Mouse (Mus musculus): ENCODE measurements around the gene Abhd12. TPM values are rescaled to one million over a fixed set of nuclear protein-coding genes. Genes with fewer than 3 reads are reported as not detected.
"Not testable (repeated sequence)": the region's sequence is repeated elsewhere in the genome, so short reads cannot be mapped to it uniquely, and the experiment has no call there.

The Abhd12 gene
- total RNA-seq (2021), result 10 to 100 TPM; 23.8 to 27.8 TPM
- long read RNA-seq, experiment 1, transcript Abhd12-201 (13 exons, 1,999 nt), result major isoform, 33 of 42 reads
- long read RNA-seq, experiment 1, partial matches to known transcripts, result 1 of 42 reads
- long read RNA-seq, experiment 1, other reads (novel, unspliced or antisense), result 7 of 42 reads
- long read RNA-seq, experiment 2, transcript Abhd12-201 (13 exons, 1,999 nt), result major isoform, 22 of 29 reads
- long read RNA-seq, experiment 2, partial matches to known transcripts, result 1 of 29 reads
- long read RNA-seq, experiment 2, other reads (novel, unspliced or antisense), result 5 of 29 reads

- peak; percentile 98 for DNase-seq (ENCODE audit: low spot score)
Observed at GRCm38 (mm10) chr2:150904272-150904935, at the start of gene Abhd12. Gene Abhd12, minus strand, starts transcription at chr2:150904741.

- no peak for DNase-seq (ENCODE audit: low spot score)
Observed at GRCm38 (mm10) chr2:150951201-150951600, 46.7 kb upstream of the Abhd12 start.

DNA sequence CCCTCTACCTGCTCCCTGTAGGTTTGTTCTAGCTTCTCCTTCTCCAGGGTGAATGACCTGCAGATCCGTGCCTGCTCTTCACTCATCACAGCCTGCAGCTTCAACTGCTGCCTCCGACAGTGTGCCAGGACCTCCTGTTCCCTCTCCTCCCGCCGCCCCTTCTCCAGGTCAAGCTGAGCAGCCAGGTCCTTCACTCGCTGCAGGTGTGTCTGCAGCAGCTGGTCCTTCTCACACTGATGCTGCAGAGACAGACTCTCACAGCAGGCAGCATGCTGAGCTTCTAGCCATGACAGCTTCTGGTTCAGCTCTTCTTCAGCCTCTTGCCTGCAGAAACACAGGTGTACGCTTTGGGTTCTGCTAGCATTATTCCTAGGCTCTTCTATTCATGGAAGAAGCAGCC lies 45.5 kb upstream of the Abhd12 start:
- DNase-seq (ENCODE audit: low spot score), result no peak

DNA sequence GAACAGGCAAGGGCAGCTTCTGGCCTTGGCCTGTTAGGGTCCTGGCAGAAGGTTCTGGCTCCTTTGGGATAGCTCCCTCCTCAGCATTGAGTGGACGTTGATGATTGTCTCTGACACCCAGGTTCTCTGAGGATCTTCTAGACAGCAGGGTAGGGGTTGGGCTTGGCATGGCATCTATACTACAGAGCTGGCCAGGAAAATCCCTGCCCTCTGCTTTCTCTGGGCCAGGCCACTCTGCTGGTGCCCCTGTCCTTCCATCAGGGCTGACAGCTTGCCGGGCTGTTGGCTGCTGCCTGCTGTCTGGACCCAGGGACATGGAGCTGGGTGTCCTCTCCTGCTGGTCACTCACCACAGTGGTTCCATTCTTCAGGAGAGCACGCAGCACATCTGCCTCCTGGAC lies 45.1 kb upstream of the Abhd12 start:
- DNase-seq (ENCODE audit: low spot score), result no peak

DNA sequence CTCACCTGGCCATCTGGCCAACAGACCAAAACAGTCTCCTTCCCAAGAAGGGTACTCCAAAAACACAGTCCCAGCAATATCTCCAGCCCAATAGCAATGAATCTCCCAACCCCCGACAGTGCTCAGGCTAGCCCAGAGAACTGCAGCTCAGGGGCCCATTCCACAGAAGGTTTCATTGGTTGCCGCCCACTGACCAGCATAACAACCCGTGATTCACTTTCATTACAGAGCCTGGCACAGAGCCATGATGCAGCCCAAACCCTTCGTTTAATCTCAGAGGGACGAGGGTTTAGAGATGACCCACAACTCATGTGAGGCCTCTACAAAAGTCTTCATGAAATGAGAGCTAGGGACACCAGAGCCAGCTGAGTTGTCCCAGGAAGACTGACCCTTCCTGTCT lies 44.2 kb upstream of the Abhd12 start:
- DNase-seq (ENCODE audit: low spot score), result no peak

DNA sequence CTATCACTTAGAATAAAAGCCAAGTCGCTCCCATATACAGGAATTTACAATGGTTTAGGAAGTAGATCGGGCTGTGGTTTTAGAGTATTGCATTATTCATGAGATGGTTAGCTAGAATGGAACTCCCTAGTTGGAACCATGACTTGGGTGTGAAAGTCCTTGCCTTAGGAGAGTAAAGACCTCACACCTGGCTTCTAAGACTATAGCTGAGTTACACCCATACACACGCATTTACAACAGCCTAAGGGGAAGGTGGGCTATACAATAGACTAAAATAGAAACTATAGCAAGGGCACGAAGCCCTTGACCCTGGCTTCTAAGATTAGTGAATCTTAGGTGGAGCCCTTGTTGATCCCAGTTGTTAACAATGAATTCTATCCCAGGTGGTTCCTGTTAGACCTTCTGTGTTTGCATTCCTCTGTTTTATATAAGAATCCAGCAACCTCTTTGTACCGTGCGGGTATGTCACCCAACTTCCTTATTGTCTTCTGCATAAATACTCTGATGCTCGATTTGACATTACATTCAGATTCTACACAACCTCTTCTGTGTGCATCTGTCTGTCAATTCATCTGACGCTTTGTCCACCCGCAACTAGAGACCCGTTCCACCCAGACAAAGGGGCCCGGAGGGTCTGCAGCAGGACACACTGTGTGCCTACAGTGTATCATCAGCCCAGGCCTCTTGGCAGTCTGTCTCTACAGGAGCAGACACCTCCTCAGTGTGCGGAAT lies 43.5 kb upstream of the Abhd12 start:
- not testable (repeated sequence) for DNase-seq (ENCODE audit: low spot score)

GRCm38 (mm10) chr2:150947341-150947740 lies 42.8 kb upstream of the Abhd12 start:
- DNase-seq (ENCODE audit: low spot score), result not testable (repeated sequence)

DNA sequence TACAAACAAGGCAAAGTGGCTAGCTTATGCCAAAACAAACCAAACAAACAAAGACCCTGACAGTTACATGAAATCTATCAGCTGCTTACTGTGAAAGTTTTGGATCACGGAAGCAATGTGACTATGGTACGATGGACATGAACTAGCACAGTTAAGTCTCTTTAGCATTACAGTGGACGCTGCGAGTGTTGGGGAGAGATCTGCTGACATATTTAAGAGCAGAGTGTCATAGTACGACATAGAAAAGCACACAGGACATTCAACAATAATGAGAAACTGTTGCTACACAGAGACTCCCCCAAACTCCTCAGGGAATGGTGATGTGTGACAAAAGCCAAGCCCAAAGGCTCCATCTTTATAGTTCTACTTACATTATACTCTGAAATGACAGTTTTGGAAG lies 39.5 kb upstream of the Abhd12 start:
- DNase-seq (ENCODE audit: low spot score), result no peak

DNA sequence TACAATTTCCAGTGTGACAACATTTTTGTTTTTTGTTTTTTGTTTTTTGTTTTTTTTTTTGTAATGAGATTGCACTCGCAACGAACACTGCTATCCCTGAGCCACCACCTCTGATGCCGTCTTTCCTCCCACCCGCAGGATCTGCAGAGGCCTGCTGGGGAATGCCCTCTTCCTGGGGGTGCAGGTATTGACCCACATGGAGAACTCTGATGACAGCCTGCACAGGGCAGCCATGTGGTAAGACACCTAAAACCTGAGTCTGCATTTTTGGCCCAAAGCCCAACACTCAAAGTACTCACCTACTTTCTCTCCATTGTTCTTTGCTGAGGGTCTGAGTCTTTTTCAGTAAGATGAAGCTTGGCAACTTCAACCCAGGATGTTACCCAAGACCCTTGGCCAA lies 30.1 kb upstream of the Abhd12 start:
- DNase-seq (ENCODE audit: low spot score), result no peak

DNA sequence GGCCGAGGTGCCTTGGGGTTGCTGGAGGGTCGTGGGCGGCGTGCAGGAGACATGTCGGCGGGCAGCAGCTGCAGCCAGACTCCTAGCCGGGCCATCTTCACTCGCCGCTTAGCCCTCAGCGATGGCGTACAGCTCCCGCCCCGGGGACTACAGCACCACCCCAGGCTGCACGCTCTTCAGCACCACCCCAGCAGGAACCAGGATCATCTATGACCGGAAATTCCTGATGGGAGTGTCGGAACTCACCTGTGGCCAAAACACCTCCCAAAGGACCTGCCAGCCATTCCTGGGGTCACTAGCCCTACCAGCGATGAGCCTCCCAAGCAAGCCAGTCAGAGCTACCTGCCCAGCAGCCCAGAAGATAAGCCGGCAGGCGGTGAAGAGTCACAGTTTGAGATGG lies 28.9 kb upstream of the Abhd12 start:
- DNase-seq (ENCODE audit: low spot score), result no peak

GRCm38 (mm10) chr2:150930806-150931205 lies 26.3 kb upstream of the Abhd12 start:
- DNase-seq (ENCODE audit: low spot score), result no peak

GRCm38 (mm10) chr2:150929156-150929555 lies 24.6 kb upstream of the Abhd12 start:
- no peak for DNase-seq (ENCODE audit: low spot score)

GRCm38 (mm10) chr2:150927038-150927720 lies 22.6 kb upstream of the Abhd12 start:
- DNase-seq (ENCODE audit: low spot score), result no peak

DNA sequence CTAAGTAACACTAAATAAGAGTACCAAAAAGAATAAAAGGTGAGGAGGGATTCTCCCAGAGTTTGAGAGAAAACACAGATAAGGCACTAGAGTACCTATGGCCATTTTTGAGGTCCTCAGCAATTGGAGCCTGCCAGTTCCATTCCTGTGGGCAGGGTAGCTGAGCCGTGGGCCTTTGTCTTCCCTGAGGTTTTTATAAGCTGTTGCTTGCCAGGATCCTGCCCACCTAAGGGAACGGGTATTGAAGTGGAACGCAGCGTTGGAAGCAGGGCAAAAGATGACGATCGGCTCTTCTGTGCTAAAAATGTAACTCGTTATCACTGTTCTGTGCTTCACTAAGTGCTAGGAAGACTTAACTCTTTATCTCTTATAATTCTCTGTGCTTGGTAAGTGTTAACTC lies 19.0 kb upstream of the Abhd12 start:
- no peak for DNase-seq (ENCODE audit: low spot score)

GRCm38 (mm10) chr2:150923026-150923425 lies 18.5 kb upstream of the Abhd12 start:
- DNase-seq (ENCODE audit: low spot score), result no peak

DNA sequence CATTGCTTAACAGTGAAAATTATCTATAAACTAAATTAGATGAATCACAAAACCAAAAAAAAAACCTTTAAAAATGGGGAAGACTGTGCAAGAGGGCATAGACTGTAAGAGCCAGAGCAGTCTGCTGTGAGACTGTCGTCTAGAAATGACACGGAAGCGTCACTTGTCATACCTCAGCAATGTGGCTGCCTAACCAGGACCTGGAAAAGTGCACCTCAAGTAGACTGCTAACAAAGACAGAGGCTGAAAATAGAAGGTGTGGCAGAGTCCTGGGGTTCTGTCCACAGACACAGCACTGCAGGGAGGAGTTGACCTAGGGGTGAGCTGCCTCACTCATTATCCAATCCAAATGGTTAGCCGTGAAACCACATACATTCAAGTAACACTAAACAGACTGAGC lies 17.6 kb upstream of the Abhd12 start:
- DNase-seq (ENCODE audit: low spot score), result no peak

DNA sequence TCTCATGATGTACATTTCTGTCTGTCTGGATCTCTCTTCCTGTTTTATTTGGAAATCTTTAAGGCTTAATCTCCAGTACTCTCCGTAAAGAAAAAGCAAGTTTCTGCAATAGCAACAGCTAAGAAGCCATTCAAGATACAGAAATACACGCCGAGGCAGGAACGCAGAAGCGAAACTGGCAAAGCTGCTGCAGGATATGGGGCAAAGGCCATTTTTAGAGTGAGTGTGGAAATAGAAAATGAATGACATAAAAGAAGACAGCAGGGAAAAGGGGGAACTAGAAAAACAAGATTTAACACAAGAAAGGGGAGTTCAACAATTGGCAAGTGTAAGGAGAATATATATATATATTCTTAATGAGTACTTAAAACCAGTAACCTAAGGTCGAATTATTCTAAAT lies 17.2 kb upstream of the Abhd12 start:
- peak; percentile 5 for DNase-seq (ENCODE audit: low spot score)

GRCm38 (mm10) chr2:150920543-150920942 lies 16.0 kb upstream of the Abhd12 start:
- DNase-seq (ENCODE audit: low spot score), result no peak

GRCm38 (mm10) chr2:150918720-150919119 lies 14.2 kb upstream of the Abhd12 start:
- no peak for DNase-seq (ENCODE audit: low spot score)

DNA sequence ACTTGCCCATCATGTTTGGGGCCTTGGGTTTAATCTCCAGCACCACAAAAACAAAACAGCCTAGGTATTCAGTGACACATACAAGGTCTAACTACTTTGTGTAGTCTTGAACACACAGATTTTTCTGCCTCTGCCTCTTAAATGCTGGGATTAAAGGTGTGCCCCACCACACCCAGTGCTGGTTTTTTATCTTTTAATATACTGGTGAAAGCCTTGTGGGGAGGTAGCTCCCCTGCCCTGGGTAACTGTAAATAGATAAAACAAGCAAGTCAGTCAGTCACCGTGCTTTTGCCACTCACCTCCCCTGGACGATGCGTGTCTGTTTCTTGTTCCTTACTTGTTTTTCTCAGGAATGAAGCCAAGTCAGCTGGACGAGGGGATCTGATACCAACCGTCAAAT lies 11.2 kb upstream of the Abhd12 start:
- no peak for DNase-seq (ENCODE audit: low spot score)

DNA sequence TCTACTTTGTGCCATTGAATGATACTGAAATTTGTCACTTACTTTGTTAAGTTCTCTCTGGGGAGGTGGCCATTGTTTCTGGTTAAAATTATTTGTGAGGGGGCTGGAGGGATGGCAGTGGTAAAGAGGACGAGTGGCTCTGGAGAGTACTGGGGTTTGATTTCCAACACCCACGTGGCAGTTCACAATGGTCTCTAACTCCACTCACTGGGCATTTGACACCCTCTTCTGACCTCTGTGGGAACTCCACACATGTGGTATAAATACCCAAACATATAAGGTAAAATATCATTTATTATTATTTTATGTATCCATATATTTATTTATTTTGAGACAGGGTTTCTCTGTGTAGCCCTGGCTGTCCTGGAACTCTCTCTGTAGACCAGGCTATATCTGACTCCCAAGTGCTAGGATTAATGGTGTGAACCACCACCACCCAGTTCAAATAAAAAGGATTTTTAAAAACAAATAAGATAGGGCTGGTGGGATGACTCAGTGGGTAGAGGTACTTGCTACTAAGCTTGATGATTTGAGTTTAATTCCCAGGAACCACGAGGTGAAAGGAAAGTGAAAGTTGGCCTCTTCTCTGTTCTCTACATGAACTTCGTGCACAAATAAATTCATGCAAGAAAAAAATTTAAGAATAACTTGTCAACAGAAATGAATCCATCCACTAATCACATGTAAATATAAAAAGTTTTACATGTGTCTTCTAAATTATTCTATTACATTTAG lies 10.4 kb upstream of the Abhd12 start:
- no peak for DNase-seq (ENCODE audit: low spot score)
